Mouse (Mus musculus): ENCODE data around the gene Hoxc12. TPM values are rescaled to one million over a fixed set of nuclear protein-coding genes. Genes with fewer than 3 reads are reported as not detected.

The Hoxc12 gene
- total and polyA plus RNA-seq, 3 experiments: not detected

- no peaks in the 10 kb centered on the region for H3K79me2 ChIP-seq (replicated peaks; ENCODE audit: control insufficient read depth, insufficient read depth, low read length)
- intact Hi-C loops (cut with DNase I): no loop called here
- peak within 1 kb of the TSS; percentile 40 for H3K4me3 ChIP-seq
- H3K27ac ChIP-seq: no peak within 1 kb of the TSS
- peaks cover 30% of the 10 kb centered on the region for H3K27me3 ChIP-seq (ENCODE audit: control insufficient read depth, insufficient read depth, low read length)
- H3K4me1 ChIP-seq (ENCODE audit: control insufficient read depth, insufficient read depth, low read length): no peaks in the 10 kb centered on the region
- TF ChIP-seq CTCF (IDR thresholded peaks at IDR 0.05): no peak
- TF ChIP-seq EP300 (IDR thresholded peaks at IDR 0.05; ENCODE audit: insufficient read depth, low read depth, low read length): no peak
- TF ChIP-seq POLR2A (IDR thresholded peaks at IDR 0.05; ENCODE audit: insufficient read depth, low read depth, low read length): no peak
- no peak within 1 kb of the TSS for H3K9ac ChIP-seq (ENCODE audit: low read depth, low read length)
- DNase-seq: no peak
- WGBS: 4% methylated on average over 19 of the region's 20 CpGs
- H3K36me3 ChIP-seq (ENCODE audit: control insufficient read depth, insufficient read depth, low read length): no peaks in the 10 kb centered on the region
Measured at GRCm38 (mm10) chr15:102976171-102976570, 39.6 kb downstream of the Hoxc12 start, which contains the start of gene Hoxc9. Hoxc9 (plus strand) TSS chr15:102976439.

GRCm38 (mm10) chr15:102976631-102977422 is 40.3 kb downstream of the Hoxc12 start:
- Histone ChIP-seq H3K79me2 (replicated peaks; ENCODE audit: control insufficient read depth, insufficient read depth, low read length) (no peaks in the 10 kb centered on the region), H3K9ac (ENCODE audit: low read depth, low read length) (no peak overlapping the region), H3K36me3 (ENCODE audit: control insufficient read depth, insufficient read depth, low read length) (no peaks in the 10 kb centered on the region), H3K4me1 (ENCODE audit: control insufficient read depth, insufficient read depth, low read length) (no peaks in the 10 kb centered on the region), H3K27me3 (ENCODE audit: control insufficient read depth, insufficient read depth, low read length) (peaks cover 33% of the 10 kb centered on the region), H3K4me3 (peak overlapping the region; percentile 40), H3K27ac (no peak overlapping the region)
- WGBS: 3% methylated on average over 37 of the region's 37 CpGs
- TF ChIP-seq EP300 (IDR thresholded peaks at IDR 0.05; ENCODE audit: insufficient read depth, low read depth, low read length): no peak
- no peak for TF ChIP-seq CTCF (IDR thresholded peaks at IDR 0.05)
- no peak for TF ChIP-seq POLR2A (IDR thresholded peaks at IDR 0.05; ENCODE audit: insufficient read depth, low read depth, low read length)
- no peak for DNase-seq
- intact Hi-C loops (cut with DNase I): no loop called here

- Histone ChIP-seq H3K4me1 (ENCODE audit: control insufficient read depth, insufficient read depth, low read length) (no peaks in the 10 kb centered on the region), H3K36me3 (ENCODE audit: control insufficient read depth, insufficient read depth, low read length) (no peaks in the 10 kb centered on the region), H3K4me3 (peak overlapping the region; percentile 40), H3K27ac (no peak overlapping the region), H3K27me3 (ENCODE audit: control insufficient read depth, insufficient read depth, low read length) (peaks cover 34% of the 10 kb centered on the region), H3K79me2 (replicated peaks; ENCODE audit: control insufficient read depth, insufficient read depth, low read length) (no peaks in the 10 kb centered on the region), H3K9ac (ENCODE audit: low read depth, low read length) (no peak overlapping the region)
- DNase-seq: no peak
- no peak for TF ChIP-seq CTCF (IDR thresholded peaks at IDR 0.05)
- no peak for TF ChIP-seq EP300 (IDR thresholded peaks at IDR 0.05; ENCODE audit: insufficient read depth, low read depth, low read length)
- TF ChIP-seq POLR2A (IDR thresholded peaks at IDR 0.05; ENCODE audit: insufficient read depth, low read depth, low read length): no peak
- WGBS: 9% methylated on average over 16 of the region's 16 CpGs
- intact Hi-C loops (cut with DNase I): no loop called here
Measured at GRCm38 (mm10) chr15:102977423-102977974, 40.9 kb downstream of the Hoxc12 start.

GRCm38 (mm10) chr15:102978615-102979515 is 42.3 kb downstream of the Hoxc12 start:
- TF ChIP-seq CTCF (IDR thresholded peaks at IDR 0.05): no peak
- no peak for TF ChIP-seq EP300 (IDR thresholded peaks at IDR 0.05; ENCODE audit: insufficient read depth, low read depth, low read length)
- TF ChIP-seq POLR2A (IDR thresholded peaks at IDR 0.05; ENCODE audit: insufficient read depth, low read depth, low read length): no peak
- H3K36me3 ChIP-seq (ENCODE audit: control insufficient read depth, insufficient read depth, low read length): no peaks in the 10 kb centered on the region
- H3K79me2 ChIP-seq (replicated peaks; ENCODE audit: control insufficient read depth, insufficient read depth, low read length): no peaks in the 10 kb centered on the region
- H3K4me3 ChIP-seq: no peak overlapping the region
- DNase-seq: no peak
- intact Hi-C loops (cut with DNase I): no loop called here
- H3K9ac ChIP-seq (ENCODE audit: low read depth, low read length): no peak overlapping the region
- H3K27me3 ChIP-seq (ENCODE audit: control insufficient read depth, insufficient read depth, low read length): peaks cover 32% of the 10 kb centered on the region
- 26% methylated on average over 13 of the region's 13 CpGs for WGBS
- H3K27ac ChIP-seq: no peak overlapping the region
- H3K4me1 ChIP-seq (ENCODE audit: control insufficient read depth, insufficient read depth, low read length): no peaks in the 10 kb centered on the region

GRCm38 (mm10) chr15:102979936-102980335 is 43.4 kb downstream of the Hoxc12 start:
- no peak overlapping the region for H3K27ac ChIP-seq
- H3K9ac ChIP-seq (ENCODE audit: low read depth, low read length): no peak overlapping the region
- peaks cover 30% of the 10 kb centered on the region for H3K27me3 ChIP-seq (ENCODE audit: control insufficient read depth, insufficient read depth, low read length)
- no peaks in the 10 kb centered on the region for H3K79me2 ChIP-seq (replicated peaks; ENCODE audit: control insufficient read depth, insufficient read depth, low read length)
- H3K4me3 ChIP-seq: no peak overlapping the region
- no peaks in the 10 kb centered on the region for H3K4me1 ChIP-seq (ENCODE audit: control insufficient read depth, insufficient read depth, low read length)
- intact Hi-C loops (cut with DNase I): loop anchor here (10.0 kb wide), 1 partner anchor 325 kb away; no protein-coding TSS in a partner anchor
- 5% methylated on average over 1 of the region's 1 CpGs for WGBS
- no peak for DNase-seq
- no peaks in the 10 kb centered on the region for H3K36me3 ChIP-seq (ENCODE audit: control insufficient read depth, insufficient read depth, low read length)
- TF ChIP-seq EP300 (IDR thresholded peaks at IDR 0.05; ENCODE audit: insufficient read depth, low read depth, low read length) (no peak), CTCF (IDR thresholded peaks at IDR 0.05) (no peak), POLR2A (IDR thresholded peaks at IDR 0.05; ENCODE audit: insufficient read depth, low read depth, low read length) (no peak)
